Mouse (Mus musculus) midbrain, postnatal 0 days (tissue): ENCODE data around the gene Card10. TPM values are rescaled to one million over a fixed set of nuclear protein-coding genes. Genes with fewer than 3 reads are reported as not detected.

ENCODE experiments used
- ATAC-seq: fragments of 200-750 bp; cut with Nextera tagmentation; 2 replicates; pipeline ENCODE4 v1.8.0; 2017; ENCODE audit warnings: moderate number of reproducible peaks, mild to moderate bottlenecking, moderate TSS enrichment, moderate library complexity; ENCODE audit not compliant: low FRiP score
- DNase-seq: peaks from one replicate; pipeline ENCODE4 v3.0.0-alpha.2; 2015; ENCODE audit warnings: low spot score
- H3K27ac ChIP-seq: fragments of 300-500 bp; sonication (generic); 2 replicates; pipeline ENCODE4 v1.5.1; 2014; ENCODE audit warnings: low read depth, mild to moderate bottlenecking, low read length, mixed read lengths
- H3K27me3 ChIP-seq: fragments of 300-500 bp; sonication (generic); 2 replicates; pipeline ENCODE4 v1.6.1; 2014; ENCODE audit warnings: low read length, control low read depth, mixed read lengths; ENCODE audit not compliant: insufficient read depth
- H3K36me3 ChIP-seq: fragments of 300-500 bp; sonication (generic); 2 replicates; pipeline ENCODE4 v1.6.1; 2014; ENCODE audit warnings: low read length, control low read depth, mixed read lengths; ENCODE audit not compliant: insufficient read depth
- H3K4me1 ChIP-seq: fragments of 300-500 bp; sonication (generic); 2 replicates; pipeline ENCODE4 v1.6.1; 2014; ENCODE audit warnings: mild to moderate bottlenecking, control low read depth, antibody characterized with exemption, low read length, mixed read lengths; ENCODE audit not compliant: insufficient read depth
- H3K4me2 ChIP-seq: fragments of 300-500 bp; sonication (generic); 2 replicates; pipeline ENCODE4 v1.6.1; 2014; ENCODE audit warnings: low read depth, mild to moderate bottlenecking, low read length, mixed read lengths; ENCODE audit not compliant: poor library complexity, severe bottlenecking
- H3K4me3 ChIP-seq: fragments of 300-500 bp; sonication (generic); 2 replicates; pipeline ENCODE4 v1.5.1; 2014; ENCODE audit warnings: low read depth, mild to moderate bottlenecking, low read length, moderate library complexity
- H3K9ac ChIP-seq: fragments of 300-500 bp; sonication (generic); replicated peaks from 2 replicates; pipeline ENCODE4 v1.6.1; 2014; ENCODE audit warnings: mild to moderate bottlenecking, low read length, moderate library complexity, mixed read lengths; ENCODE audit not compliant: poor library complexity, severe bottlenecking
- H3K9me3 ChIP-seq: fragments of 300-500 bp; sonication (generic); 2 replicates; pipeline ENCODE4 v1.6.1; 2016; ENCODE audit warnings: low read length, control low read depth
- CTCF ChIP-seq: IDR thresholded peaks from 2 replicates; pipeline ENCODE4 v1.5.1; 2016; ENCODE audit warnings: antibody characterized with exemption, mild to moderate bottlenecking
- WGBS: fragments of 180-500 bp; shearing (Covaris S2); extraction: QIAGEN DNeasy Blood & Tissue Kit; methylation state at CpG from one replicate; pipeline ENCODE4 v1.1.7; 2014; 5-methylcytosine and 5-hydroxymethylcytosine counted together
- polyA plus RNA-seq: library from polyadenylated mRNA; unstranded; fragments of >200 nt; fragmentation: Nextera tagmentation; extraction: Ambion mirVana; gene quantifications from 2 replicates; pipeline ENCODE4 v1.2.1, GENCODE M21; 2015
- total RNA-seq: library from RNA; depleted of rRNA; stranded (reverse); fragments of >200 nt; gene quantifications from 2 replicates; pipeline ENCODE4 v1.2.3, GENCODE M21; 2014

Card10 gene
- total and polyA plus RNA-seq, 2 experiments from 2014 or later, result 0.71 to 2.5 TPM

DNA sequence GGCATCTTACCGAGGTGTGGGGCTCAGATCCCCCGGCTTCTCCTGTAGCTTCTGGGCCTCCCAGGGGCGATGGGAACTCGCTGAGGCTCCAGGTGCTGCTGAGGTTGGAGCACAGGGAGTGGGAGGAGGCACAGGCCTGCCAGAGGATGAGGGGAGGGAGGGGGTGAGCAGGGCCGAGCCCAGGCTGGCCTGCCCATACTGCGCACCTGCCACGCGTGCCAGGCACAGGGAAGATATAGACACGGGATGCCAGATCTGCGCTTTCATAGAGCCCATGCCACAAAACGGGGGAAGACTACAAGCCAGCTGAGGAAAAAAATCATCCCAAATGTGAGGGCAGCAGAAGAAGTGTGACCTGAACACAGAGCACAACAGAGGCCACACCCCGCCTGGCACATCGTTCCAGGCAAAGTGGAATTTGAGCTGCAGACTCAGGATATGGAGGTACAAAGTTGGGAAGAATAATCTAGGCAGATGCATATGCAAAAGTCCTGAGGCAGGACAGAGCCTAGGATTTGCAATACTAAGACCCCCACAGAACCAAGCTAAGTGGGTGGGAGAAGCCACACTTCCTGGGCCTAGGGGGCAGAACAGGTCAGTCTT lies 13.0 kb downstream of the Card10 start:
- Histone ChIP-seq H3K27ac (no peak overlapping the region), H3K27me3 (no peaks in the 10 kb centered on the region), H3K4me2 (no peak overlapping the region), H3K9me3 (no peaks in the 10 kb centered on the region), H3K4me3 (no peak overlapping the region), H3K9ac (no peak overlapping the region), H3K36me3 (no peaks in the 10 kb centered on the region), H3K4me1 (no peaks in the 10 kb centered on the region)
- TF ChIP-seq CTCF, result no peak
- 86% methylated on average over 13 of the region's 13 CpGs for WGBS
- DNase-seq (no peak), ATAC-seq (no peak)

DNA sequence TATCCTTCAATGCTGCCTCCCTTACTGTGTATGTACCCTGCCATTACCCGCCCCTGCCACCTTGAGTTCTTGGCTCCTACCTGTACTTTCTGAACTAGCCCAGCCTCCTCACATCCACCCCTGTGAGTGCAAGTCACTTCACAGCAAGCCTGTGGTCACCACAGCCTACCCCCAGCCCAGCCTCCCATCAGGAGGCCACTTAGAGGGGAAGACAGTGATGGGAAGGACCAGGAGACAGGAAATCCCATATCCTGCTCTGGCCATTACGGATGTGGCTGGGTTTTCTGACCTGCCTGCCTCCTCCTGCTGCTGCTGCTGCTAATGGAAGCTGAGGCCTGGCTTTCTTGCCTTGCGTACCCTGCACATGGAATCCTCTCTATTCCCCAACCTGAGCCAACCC lies 14.8 kb downstream of the Card10 start:
- Histone ChIP-seq H3K27ac (no peak overlapping the region), H3K9ac (no peak overlapping the region), H3K4me3 (no peak overlapping the region), H3K4me2 (no peak overlapping the region), H3K27me3 (no peaks in the 10 kb centered on the region), H3K9me3 (no peaks in the 10 kb centered on the region), H3K4me1 (no peaks in the 10 kb centered on the region), H3K36me3 (no peaks in the 10 kb centered on the region)
- no peak for TF ChIP-seq CTCF
- WGBS, result 79% methylated on average over 3 of the region's 3 CpGs
- DNase-seq (no peak), ATAC-seq (no peak)

DNA sequence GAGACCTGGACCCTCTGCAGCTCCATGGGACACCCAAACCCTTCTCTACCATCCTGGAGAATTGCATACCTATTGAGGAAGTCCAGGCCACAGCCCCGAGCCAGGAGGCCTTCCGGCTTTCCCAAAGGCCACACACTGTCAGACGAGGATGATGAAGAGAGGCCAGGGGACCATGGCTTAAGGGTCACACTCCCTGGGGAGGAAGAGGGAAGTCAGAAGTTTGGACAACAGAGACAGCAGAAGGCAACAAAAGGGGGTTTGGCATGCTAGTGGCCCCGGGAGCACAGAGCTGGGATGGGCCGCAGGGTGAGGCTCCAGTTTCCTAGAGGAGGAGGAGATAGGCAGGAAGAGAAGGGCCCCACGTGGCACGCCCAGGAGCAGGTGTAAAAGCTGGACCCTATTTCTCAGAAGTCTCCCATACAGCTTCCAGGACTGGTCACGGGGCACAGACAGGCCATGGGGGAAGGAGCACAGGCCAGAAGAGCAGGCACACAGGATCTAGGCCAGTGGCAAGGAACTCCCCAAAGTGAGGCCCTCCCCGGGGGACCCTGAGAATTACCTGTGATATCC lies 15.5 kb downstream of the Card10 start:
- no peak overlapping the region for H3K27ac ChIP-seq

DNA sequence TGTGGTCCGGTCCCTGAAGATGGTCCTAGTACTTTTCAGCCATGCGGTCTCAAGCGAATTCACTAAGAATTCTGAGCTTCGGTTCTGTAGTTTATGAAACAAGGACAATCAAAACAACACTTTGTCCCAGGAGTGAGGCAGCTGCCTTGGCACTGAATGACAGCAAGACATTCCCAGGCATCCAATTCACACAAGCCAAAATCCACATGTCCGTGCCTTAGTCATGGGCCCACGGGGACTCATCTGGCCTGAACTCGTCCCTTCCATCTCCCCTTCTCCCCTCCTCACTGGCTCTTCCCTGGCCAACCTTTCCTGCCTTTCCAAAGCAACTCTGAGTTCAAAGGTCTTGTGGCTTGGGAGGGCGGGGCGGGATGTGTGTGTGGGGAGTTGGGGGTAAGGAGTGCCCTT lies 16.4 kb downstream of the Card10 start:
- Histone ChIP-seq H3K27ac (no peak overlapping the region), H3K36me3 (no peaks in the 10 kb centered on the region), H3K4me3 (no peak overlapping the region), H3K27me3 (no peaks in the 10 kb centered on the region), H3K4me2 (no peak overlapping the region), H3K9me3 (no peaks in the 10 kb centered on the region), H3K9ac (no peak overlapping the region), H3K4me1 (no peaks in the 10 kb centered on the region)
- DNase-seq (no peak), ATAC-seq (no peak)
- TF ChIP-seq CTCF, result no peak
- whole genome bisulfite sequencing, result 68% methylated on average over 9 of the region's 9 CpGs

More for the DNA sequence above, 15.5 kb downstream of the Card10 start:
- Histone ChIP-seq H3K4me2 (no peak overlapping the region), H3K9me3 (no peaks in the 10 kb centered on the region), H3K27me3 (no peaks in the 10 kb centered on the region), H3K4me1 (no peaks in the 10 kb centered on the region), H3K36me3 (no peaks in the 10 kb centered on the region), H3K4me3 (no peak overlapping the region), H3K9ac (no peak overlapping the region)
- DNase-seq, result no peak
- 78% methylated on average over 9 of the region's 9 CpGs for WGBS
- no peak for TF ChIP-seq CTCF
- ATAC-seq, result no peak

DNA sequence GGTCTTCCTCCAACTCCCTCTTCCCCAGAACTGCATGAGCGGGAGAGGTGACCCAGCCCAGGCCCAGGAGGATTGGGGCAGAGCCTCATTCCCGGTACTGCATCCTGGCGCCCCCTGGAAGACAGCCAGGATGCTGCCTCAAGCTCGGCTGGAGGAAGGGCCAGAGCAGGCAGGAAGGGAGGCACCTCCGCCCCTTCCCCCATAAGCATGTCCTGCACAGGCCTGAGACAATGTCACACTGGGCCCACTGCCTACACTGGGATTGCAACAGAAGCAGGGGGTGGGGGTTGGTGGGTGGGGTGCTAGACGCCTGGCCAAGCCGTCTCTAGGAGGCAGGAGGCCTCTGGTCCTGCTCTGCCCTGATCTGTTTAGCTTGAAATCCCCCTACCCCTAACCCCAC lies 16.9 kb downstream of the Card10 start:
- Histone ChIP-seq H3K9me3 (no peaks in the 10 kb centered on the region), H3K4me1 (no peaks in the 10 kb centered on the region), H3K9ac (no peak overlapping the region), H3K4me3 (no peak overlapping the region), H3K4me2 (no peak overlapping the region), H3K27me3 (no peaks in the 10 kb centered on the region), H3K27ac (no peak overlapping the region), H3K36me3 (no peaks in the 10 kb centered on the region)
- TF ChIP-seq CTCF, result no peak
- ATAC-seq, result no peak; the same call in 1 of the 2 replicates
- no peak for DNase-seq
- 24% methylated on average over 7 of the region's 7 CpGs for WGBS

DNA sequence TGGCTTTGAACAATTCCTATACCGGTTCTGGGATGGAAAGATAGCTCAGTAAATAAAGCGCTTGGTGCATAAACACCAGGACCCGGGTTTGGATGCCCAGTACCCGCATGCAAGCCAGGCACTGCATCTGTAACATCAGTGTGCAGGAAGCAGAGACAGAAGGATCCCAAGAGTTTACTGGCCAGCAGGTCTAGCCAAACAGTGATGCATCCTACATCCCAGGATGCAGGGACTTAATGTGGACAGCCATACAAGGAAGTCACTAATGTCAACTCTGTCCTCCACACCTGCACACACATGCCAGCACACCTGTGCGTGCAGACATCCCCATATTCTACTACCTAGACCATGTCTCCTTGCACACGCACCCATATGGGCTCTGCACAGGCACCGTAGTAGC lies 17.6 kb downstream of the Card10 start:
- Histone ChIP-seq H3K4me3 (no peak overlapping the region), H3K9ac (no peak overlapping the region), H3K27me3 (no peaks in the 10 kb centered on the region), H3K36me3 (no peaks in the 10 kb centered on the region), H3K4me2 (no peak overlapping the region), H3K27ac (no peak overlapping the region), H3K4me1 (no peaks in the 10 kb centered on the region), H3K9me3 (no peaks in the 10 kb centered on the region)
- DNase-seq (no peak), ATAC-seq (no peak)
- TF ChIP-seq CTCF, result no peak
- WGBS, result 91% methylated on average over 7 of the region's 7 CpGs
